Mouse (Mus musculus): ENCODE data around the gene Ddx59. TPM values are rescaled to one million over a fixed set of nuclear protein-coding genes. Genes with fewer than 3 reads are reported as not detected.
A peak's percentile ranks its signal among the peaks of the same experiment; 100 is the strongest.

Gene Ddx59
- total RNA-seq, 2 experiments from 2014 or later = 8.9 to 11.7 TPM

DNA sequence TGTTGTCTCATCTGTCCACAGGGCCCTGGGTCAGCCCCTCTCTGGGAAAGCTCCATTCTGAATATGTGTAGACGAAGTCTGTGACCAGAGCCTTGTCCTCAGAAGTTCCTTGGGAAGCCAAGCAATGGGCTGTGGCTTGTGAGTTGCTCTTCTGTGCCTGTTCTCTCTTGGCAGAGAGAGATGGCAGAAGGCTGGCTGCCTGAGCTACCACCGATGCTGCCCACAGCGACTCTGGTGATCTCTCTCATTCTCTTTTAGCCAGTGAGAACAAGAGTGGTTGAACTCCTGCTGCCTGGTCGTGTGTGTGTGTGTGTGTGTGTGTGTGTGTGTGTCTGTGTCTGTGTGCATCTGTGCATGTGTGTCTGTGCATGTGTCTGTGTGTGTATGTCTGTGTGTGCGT, 37.4 kb downstream of the Ddx59 start:
- Histone ChIP-seq H3K4me3 (no peak overlapping the region), H3K27ac (no peak overlapping the region)
- intact Hi-C loops (cut with DNase I) = no loop called here
- TF ChIP-seq CTCF (IDR thresholded peaks at IDR 0.05) = no peak
- no peak for DNase-seq (ENCODE audit: extremely low spot score in 1 of 2, low spot score in 2 of 2)

DNA sequence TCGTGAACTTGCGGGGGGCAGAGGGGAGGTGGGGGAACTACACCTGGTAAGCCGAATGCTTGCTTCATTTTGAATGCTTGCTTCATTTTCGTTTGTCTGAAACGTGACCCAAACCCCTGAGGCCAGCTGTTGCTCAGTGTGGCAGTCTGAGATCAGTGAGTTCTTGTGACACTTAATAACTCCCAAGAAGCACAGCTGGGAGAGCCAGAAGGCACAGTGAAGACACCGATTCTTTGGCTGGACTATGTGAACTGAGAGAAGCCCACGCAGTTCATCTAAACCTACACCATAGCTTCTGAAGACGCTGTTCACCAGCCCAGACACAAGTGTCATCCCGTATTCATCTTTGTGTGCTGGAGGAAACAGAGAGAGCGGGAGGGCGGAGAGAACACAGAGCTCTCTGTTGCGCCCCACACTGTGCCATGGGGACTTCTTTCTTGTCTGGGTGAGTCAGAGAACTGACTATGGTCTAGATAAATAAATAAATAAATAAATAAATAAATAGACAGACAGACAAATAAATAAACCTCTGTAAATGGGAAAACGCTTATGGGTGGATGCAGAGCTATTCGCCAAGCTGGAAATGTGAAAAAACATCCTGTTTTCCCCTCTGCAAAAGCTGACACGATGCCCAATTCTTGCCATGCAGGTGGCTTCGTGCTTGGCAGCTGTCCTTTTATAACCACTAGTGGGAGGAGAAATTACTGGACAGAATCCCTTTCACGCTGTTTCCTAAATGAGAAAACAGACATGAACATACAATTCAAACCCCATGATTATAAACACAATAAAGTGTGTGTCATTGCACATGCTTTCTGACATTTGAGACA, 40.9 kb downstream of the Ddx59 start:
- Histone ChIP-seq H3K4me3 (no peak overlapping the region), H3K27ac (no peak overlapping the region)
- intact Hi-C loops (cut with DNase I) = loop anchor here (5.0 kb wide), 2 partner anchors 149 to 409 kb away; no protein-coding TSS in a partner anchor
- DNase-seq (ENCODE audit: extremely low spot score in 1 of 2, low spot score in 2 of 2) = no peak
- no peak for TF ChIP-seq CTCF (IDR thresholded peaks at IDR 0.05)

DNA sequence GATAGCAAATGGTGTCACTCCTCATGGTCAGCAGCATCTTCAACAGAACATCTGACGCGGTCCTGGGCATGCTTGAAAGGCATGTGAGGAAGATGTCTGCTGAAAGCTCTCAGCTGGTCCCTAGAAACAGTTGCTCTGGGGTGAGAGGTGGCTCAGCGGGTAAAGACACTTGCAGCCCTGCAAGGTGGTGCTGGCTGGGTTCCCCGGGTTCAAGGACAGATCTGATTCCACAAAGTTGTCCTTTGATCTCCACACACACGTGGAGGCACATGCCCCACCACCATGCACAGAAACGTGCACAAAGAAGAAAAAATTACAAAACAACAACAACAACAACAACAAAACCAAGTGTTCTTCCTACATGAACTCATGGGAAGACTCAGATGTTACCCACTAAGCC, 41.7 kb downstream of the Ddx59 start:
- no peak for TF ChIP-seq CTCF (IDR thresholded peaks at IDR 0.05)
- no peak for DNase-seq (ENCODE audit: extremely low spot score in 1 of 2, low spot score in 2 of 2)
- no peak overlapping the region for H3K4me3 ChIP-seq
- intact Hi-C loops (cut with DNase I) = loop anchor here (5.0 kb wide), 2 partner anchors 149 to 409 kb away; no protein-coding TSS in a partner anchor
- no peak overlapping the region for H3K27ac ChIP-seq

DNA sequence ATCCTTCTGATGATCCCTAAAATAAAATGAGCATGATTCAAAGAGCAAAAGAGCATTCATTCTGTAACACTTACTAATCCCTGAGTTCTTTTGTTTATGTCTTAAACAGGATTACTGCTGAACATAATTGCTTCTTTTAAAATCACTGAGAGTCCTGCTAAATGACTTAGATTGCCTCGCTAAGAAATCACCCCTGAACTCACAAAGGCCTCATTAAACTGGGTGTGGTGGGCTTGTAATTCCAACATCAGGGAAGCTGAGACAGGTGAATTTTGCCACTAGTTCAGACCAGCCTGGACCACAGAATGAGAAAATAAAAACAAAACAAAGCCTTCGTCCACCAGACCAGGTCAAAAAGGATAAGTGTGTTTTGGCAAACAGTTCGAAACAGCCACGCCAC, 42.3 kb downstream of the Ddx59 start:
- TF ChIP-seq CTCF (IDR thresholded peaks at IDR 0.05) = no peak
- no peak overlapping the region for H3K4me3 ChIP-seq
- intact Hi-C loops (cut with DNase I) = loop anchor here (5.0 kb wide), 2 partner anchors 150 to 410 kb away; no protein-coding TSS in a partner anchor
- no peak for DNase-seq (ENCODE audit: extremely low spot score in 1 of 2, low spot score in 2 of 2)
- no peak overlapping the region for H3K27ac ChIP-seq

DNA sequence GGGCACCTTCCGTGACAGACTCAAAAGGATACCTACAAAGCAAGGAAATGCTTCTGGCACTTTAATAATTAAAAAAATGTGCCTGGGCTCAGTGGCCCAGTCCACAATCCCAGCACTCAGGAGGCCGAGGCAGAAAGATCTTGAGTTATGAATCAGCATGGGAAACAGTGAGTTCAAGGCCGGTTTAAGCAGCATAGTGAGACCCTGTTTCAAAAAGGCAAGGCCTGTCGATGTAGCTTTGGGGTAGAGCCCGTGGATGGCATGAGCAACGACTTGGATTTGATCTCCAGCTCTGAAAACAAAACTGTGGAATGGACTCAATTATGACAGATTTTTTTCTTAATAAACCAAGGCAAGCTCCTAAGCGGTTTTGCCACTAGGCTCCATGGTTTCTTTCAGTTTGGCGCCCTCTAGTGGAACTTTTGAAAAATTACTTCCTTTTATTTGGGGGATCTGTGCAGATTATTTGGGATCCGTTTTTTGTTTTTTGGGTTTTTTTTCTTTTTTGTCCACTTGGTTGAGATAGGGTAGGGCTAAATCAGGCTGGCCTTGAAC, 43.7 kb downstream of the Ddx59 start:
- TF ChIP-seq CTCF (IDR thresholded peaks at IDR 0.05) = peak; percentile 88
- no peak for DNase-seq (ENCODE audit: extremely low spot score in 1 of 2, low spot score in 2 of 2)
- Histone ChIP-seq H3K4me3 (no peak overlapping the region), H3K27ac (no peak overlapping the region)
- intact Hi-C loops (cut with DNase I) = loop anchor here (2.0 to 5.0 kb wide), 4 partner anchors 151 to 411 kb away; no protein-coding TSS in a partner anchor

DNA sequence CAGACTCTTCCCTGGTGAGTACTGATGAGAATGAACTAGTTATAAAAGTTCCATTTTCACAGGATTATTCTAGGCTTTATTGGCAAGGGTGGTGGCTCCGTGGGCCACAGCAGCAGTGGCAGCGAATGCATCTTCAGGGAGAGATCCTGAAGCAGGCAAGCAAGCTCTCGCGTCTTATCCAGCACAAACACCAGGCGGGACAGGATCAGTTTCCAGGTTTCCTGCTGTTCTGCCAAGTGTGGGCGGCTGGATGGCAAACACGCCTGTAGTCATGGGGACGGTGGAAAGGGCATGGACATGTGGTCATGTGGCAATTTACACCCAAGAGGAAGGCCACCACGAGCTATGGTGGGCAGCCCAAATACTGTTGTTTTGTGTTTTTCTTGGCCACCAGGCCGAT, 47.4 kb downstream of the Ddx59 start:
- peak in 1 of 2 experiments; percentile 28 for DNase-seq (ENCODE audit: extremely low spot score in 1 of 2, low spot score in 2 of 2)
- H3K4me3 ChIP-seq = no peak overlapping the region
- intact Hi-C loops (cut with DNase I) = no loop called here
- TF ChIP-seq CTCF (IDR thresholded peaks at IDR 0.05) = no peak
- H3K27ac ChIP-seq = peak overlapping the region; percentile 36; the same call in 1 of the 2 replicates

DNA sequence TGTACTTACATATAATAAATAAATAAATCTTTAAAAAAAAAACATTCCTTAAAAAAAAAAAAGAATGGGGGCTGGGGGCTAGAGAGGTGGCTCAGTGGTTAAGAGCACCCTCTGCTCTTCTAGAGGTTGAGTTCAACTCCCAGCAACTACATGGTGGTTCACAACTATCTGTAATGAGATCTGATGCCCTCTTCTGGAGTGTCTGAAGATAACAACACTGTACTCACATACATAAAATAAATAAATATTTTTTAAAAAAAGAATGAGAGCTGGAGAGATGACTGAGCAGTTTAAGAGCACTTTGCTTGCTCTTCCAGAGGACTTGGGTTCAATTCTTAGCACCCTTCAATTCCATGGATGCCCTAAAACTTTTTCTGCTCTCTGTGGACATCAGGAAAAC, 50.1 kb downstream of the Ddx59 start:
- no peak for DNase-seq (ENCODE audit: extremely low spot score in 1 of 2, low spot score in 2 of 2)
- intact Hi-C loops (cut with DNase I) = loop anchor here (5.0 kb wide), 1 partner anchor 57 kb away; no protein-coding TSS in a partner anchor
- Histone ChIP-seq H3K27ac (no peak overlapping the region), H3K4me3 (no peak overlapping the region)
- TF ChIP-seq CTCF (IDR thresholded peaks at IDR 0.05) = peak; percentile 10

DNA sequence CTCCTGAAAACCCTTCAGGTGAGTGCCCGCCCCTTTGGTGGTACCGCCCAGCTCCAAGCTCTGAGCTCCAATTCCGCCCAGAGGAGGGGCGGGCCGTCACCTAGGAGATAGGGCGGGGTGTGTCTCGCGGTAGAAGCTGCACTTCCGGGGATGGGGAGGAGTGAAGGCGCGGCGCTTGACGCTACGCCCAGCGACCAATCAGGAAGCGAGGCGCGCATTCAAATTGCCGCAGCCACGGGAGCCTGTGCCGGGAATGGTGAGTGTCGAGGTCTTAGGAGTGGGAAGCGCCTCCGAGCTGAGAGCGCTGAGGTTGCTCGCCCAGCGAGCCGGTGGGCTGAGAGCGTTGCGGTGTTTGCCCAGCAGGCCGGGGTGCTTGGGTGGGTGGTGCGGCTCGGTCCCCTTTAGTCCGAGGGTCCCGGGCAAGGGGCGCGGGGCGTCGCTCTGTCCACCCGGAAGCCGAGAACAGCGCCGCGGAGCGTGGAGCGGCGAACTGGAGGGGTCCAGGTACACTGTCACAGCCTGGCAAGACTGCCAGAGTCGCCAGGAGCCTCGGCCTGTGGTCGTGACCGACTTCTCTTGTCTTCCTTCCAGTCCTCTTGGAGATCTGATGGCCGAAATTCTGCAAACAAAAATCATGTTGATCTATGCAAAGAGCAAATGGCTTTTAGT, 51.2 kb downstream of the Ddx59 start, which contains the start of gene Kif14:
Kif14 (plus strand) TSS at position 201 of the 669 bp plus-strand sequence.
- peak within 1 kb of the TSS; percentile 52 for H3K4me3 ChIP-seq
- intact Hi-C loops (cut with DNase I) = loop anchor here (5.0 kb wide), 1 partner anchor 56 kb away; no protein-coding TSS in a partner anchor
- H3K27ac ChIP-seq = no peak within 1 kb of the TSS
- DNase-seq (ENCODE audit: extremely low spot score in 1 of 2, low spot score in 2 of 2) = peak; percentile 90 to 91
- no peak; the same call in 1 of the 2 replicates for TF ChIP-seq CTCF (IDR thresholded peaks at IDR 0.05)

DNA sequence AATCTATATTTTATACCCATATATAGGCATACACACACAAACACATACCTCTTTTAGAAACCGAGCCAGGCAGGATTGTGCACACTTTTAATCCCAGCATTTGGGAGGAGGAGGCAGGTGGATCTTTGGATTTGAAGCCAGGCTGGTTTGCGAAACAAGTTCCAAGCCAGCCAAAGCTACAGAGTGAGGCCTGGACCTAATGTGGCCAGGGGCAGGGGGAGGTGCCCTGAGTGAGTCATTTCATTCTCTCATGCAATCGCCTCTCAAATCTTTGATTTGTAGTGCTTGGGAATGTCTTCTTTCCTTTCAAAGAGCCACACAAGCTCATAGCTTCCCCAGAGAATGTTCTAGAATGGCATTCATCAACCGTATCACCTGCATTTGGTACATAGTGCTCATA, 54.3 kb downstream of the Ddx59 start:
- no peak for TF ChIP-seq CTCF (IDR thresholded peaks at IDR 0.05)
- Histone ChIP-seq H3K27ac (no peak overlapping the region), H3K4me3 (no peak overlapping the region)
- intact Hi-C loops (cut with DNase I) = loop anchor here (5.0 kb wide), 1 partner anchor 53 kb away; no protein-coding TSS in a partner anchor
- DNase-seq (ENCODE audit: extremely low spot score in 1 of 2, low spot score in 2 of 2) = no peak

DNA sequence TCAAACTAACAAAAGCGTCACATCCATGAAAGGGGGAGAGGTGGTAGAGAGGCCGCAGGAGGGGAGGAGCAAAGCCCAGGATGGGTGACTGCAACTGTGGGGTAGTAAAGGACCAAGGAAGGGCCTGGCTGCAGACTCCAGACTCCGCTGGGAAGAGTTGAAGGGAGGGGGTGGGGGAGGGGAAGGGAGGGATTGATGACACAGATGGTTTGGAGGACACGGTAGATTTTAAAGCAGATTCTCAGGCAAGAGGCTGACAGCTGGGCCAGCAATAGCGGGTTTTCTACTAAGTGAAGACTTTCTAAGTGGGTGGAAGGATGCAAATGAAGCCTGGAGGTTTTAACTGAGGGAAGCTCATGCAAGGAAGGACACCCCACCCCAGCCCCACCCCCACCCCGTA, 55.4 kb downstream of the Ddx59 start:
- intact Hi-C loops (cut with DNase I) = no loop called here
- TF ChIP-seq CTCF (IDR thresholded peaks at IDR 0.05) = no peak
- Histone ChIP-seq H3K4me3 (no peak overlapping the region), H3K27ac (no peak overlapping the region)
- no peak for DNase-seq (ENCODE audit: extremely low spot score in 1 of 2, low spot score in 2 of 2)

Other genes starting within 250 kb of the Ddx59 start
- gene Mroh3, start 202.4 kb upstream of the Ddx59 start, total RNA-seq (2021) = 1 to 10 TPM; 1.2 to 1.8 TPM
- 1 to 10 TPM; 2.2 to 3.0 TPM for gene Inava, start 181.0 kb upstream of the Ddx59 start, total RNA-seq (2021)
- 1 to 10 TPM; 5.6 to 6.3 TPM for gene Gpr25, start 154.4 kb upstream of the Ddx59 start, total RNA-seq (2021)
- gene Camsap2, start 69.2 kb upstream of the Ddx59 start, total RNA-seq (2021) = 100 to 1,000 TPM; 137 to 142 TPM
- gene Kif14, start 51.1 kb downstream of the Ddx59 start, total RNA-seq (2021) = under 1 TPM; 0.14 to 0.23 TPM
- 10 to 100 TPM; 34.6 to 38.6 TPM for gene Zfp281, start 209.6 kb downstream of the Ddx59 start, total RNA-seq (2021)